Comparison of ENCODE assay signal across 33 mouse cellular contexts in genomic region chr16:89520996-89521395, GRCm38 (mm10). TPM values are rescaled to one million over a fixed set of nuclear protein-coding genes. Genes with fewer than 3 reads are reported as not detected.
A peak's percentile ranks its signal among the peaks of the same experiment; 100 is the strongest.
DNase-seq lines count a peak whose midpoint lies in the region; ATAC-seq and TF ChIP-seq lines count a peak whose summit lies in the region.
"Had no signal": no experiment of that assay in that cellular context is flagged by ENCODE, and none has a peak within 500 bp of the region (broad histone marks: within the 10 kb centered on the region; RNA-seq: fewer than 3 reads in every experiment).

No protein-coding gene starts in this region.

- H3K27ac ChIP-seq in hindbrain, postnatal 0 days, result peak overlapping the region; percentile 20; the same call in 1 of the 2 replicates
- no peak overlapping the region for H3K27ac ChIP-seq in hindbrain, embryonic 13.5 days
- H3K27ac ChIP-seq in kidney, adult 2 months (ENCODE audit: insufficient read depth, low read depth, low read length), result no peak overlapping the region
- H3K27ac ChIP-seq: forebrain, embryonic 12.5 days; forebrain, embryonic 15.5 days; hindbrain, embryonic 12.5 days had no signal

- no peaks in the 10 kb centered on the region for H3K36me3 ChIP-seq in hindbrain, postnatal 0 days (ENCODE audit: insufficient read depth, low read length)
- no peaks in the 10 kb centered on the region for H3K36me3 ChIP-seq in hindbrain, embryonic 13.5 days
- H3K36me3 ChIP-seq in kidney, adult 2 months (ENCODE audit: control insufficient read depth, insufficient read depth, low read length), result no peaks in the 10 kb centered on the region
- H3K36me3 ChIP-seq: embryonic facial prominence, embryonic 13.5 days; forebrain, embryonic 12.5 days; forebrain, embryonic 15.5 days; G1E; hindbrain, embryonic 12.5 days had no signal

- 93% methylated on average over 4 of the region's 4 CpGs for WGBS in hindbrain, postnatal 0 days
- 95% methylated on average over 4 of the region's 4 CpGs for WGBS in hindbrain, embryonic 13.5 days
- WGBS in lung, adult 2 months, result 73% methylated on average over 4 of the region's 4 CpGs
- 83% methylated on average over 4 of the region's 4 CpGs for WGBS in kidney, adult 2 months

- no peak for ATAC-seq in hindbrain, postnatal 0 days
- ATAC-seq in hindbrain, embryonic 13.5 days (ENCODE audit: low FRiP score), result no peak
- ATAC-seq: inflammation-experienced regulatory T-cells, adult 6 months; Patski had no signal

- H3K4me3 ChIP-seq in hindbrain, postnatal 0 days (ENCODE audit: low read length), result no peak overlapping the region
- H3K4me3 ChIP-seq in hindbrain, embryonic 13.5 days, result no peak overlapping the region
- no peak overlapping the region for H3K4me3 ChIP-seq in lung, adult 2 months (replicated peaks; ENCODE audit: extremely low read depth, low read depth, low read length)
- H3K4me3 ChIP-seq in kidney, adult 2 months (ENCODE audit: insufficient read depth, low read depth, low read length), result no peak overlapping the region
- H3K4me3 ChIP-seq: embryonic facial prominence, embryonic 13.5 days; forebrain, embryonic 12.5 days; forebrain, embryonic 15.5 days; hindbrain, embryonic 12.5 days had no signal

- no peak for DNase-seq in hindbrain, postnatal 0 days (ENCODE audit: low spot score)
- DNase-seq in lung, adult 2 months, result peak; percentile 3
- peak; percentile 15 for DNase-seq in lung, postnatal 14 days
- no peak for DNase-seq in natural killer cell, adult 2 months (ENCODE audit: low spot score in 2 of 2)
- no peak for DNase-seq in kidney, adult 2 months
- DNase-seq in cerebellum, postnatal 14 days, result no peak
- DNase-seq: adrenal gland, postnatal 10 days; adrenal gland, postnatal 36 days; B cell, adult 2 months; cerebellum, adult 18-20 months; cerebellum, adult 9-10 months; cerebellum, postnatal 25 days; gastrocnemius, postnatal 25 days; heart, adult 11 months had no signal

- H3K9me3 ChIP-seq in hindbrain, postnatal 0 days (ENCODE audit: low read length), result no peaks in the 10 kb centered on the region
- no peaks in the 10 kb centered on the region for H3K9me3 ChIP-seq in hindbrain, embryonic 13.5 days
- H3K9me3 ChIP-seq: embryonic facial prominence, embryonic 13.5 days; forebrain, embryonic 12.5 days; forebrain, embryonic 15.5 days; hindbrain, embryonic 12.5 days had no signal

- TF ChIP-seq CTCF in hindbrain, postnatal 0 days (IDR thresholded peaks at IDR 0.05; ENCODE audit: low read depth), result no peak
- no peak for TF ChIP-seq CTCF in lung, adult 2 months (IDR thresholded peaks at IDR 0.05; ENCODE audit: insufficient read depth, low read length)
- TF ChIP-seq CTCF in kidney, adult 2 months (conservative IDR thresholded peaks at IDR 0.05; ENCODE audit: insufficient read depth, insufficient read length, low read depth, low read length), result no peak

- no peaks in the 10 kb centered on the region for H3K4me1 ChIP-seq in hindbrain, postnatal 0 days (ENCODE audit: insufficient read depth, low read length)
- H3K4me1 ChIP-seq in hindbrain, embryonic 13.5 days (replicated peaks), result no peaks in the 10 kb centered on the region
- H3K4me1 ChIP-seq in lung, adult 2 months (ENCODE audit: control insufficient read depth, insufficient read depth, low read length), result no peaks in the 10 kb centered on the region
- no peaks in the 10 kb centered on the region for H3K4me1 ChIP-seq in kidney, adult 2 months (ENCODE audit: control insufficient read depth, insufficient read depth, low read length)
- H3K4me1 ChIP-seq: forebrain, embryonic 12.5 days; hindbrain, embryonic 12.5 days had no signal

- H3K9ac ChIP-seq in hindbrain, postnatal 0 days (replicated peaks; ENCODE audit: low read length), result no peak overlapping the region
- no peak overlapping the region for H3K9ac ChIP-seq in hindbrain, embryonic 13.5 days
- H3K9ac ChIP-seq: embryonic facial prominence, embryonic 13.5 days; forebrain, embryonic 12.5 days; forebrain, embryonic 15.5 days; hindbrain, embryonic 12.5 days had no signal

- H3K4me2 ChIP-seq in hindbrain, postnatal 0 days (ENCODE audit: low read depth, low read length), result no peak overlapping the region
- H3K4me2 ChIP-seq in hindbrain, embryonic 13.5 days, result no peak overlapping the region
- H3K4me2 ChIP-seq: embryonic facial prominence, embryonic 13.5 days; forebrain, embryonic 12.5 days; forebrain, embryonic 15.5 days; heart, embryonic 11.5 days; hindbrain, embryonic 12.5 days had no signal

- no peaks in the 10 kb centered on the region for H3K27me3 ChIP-seq in hindbrain, postnatal 0 days (ENCODE audit: insufficient read depth, low read length)
- H3K27me3 ChIP-seq in hindbrain, embryonic 13.5 days, result no peaks in the 10 kb centered on the region
- H3K27me3 ChIP-seq in kidney, adult 2 months (replicated peaks; ENCODE audit: control insufficient read depth, insufficient read depth, low read length), result no peaks in the 10 kb centered on the region; the same call in 1 of the 2 replicates
- H3K27me3 ChIP-seq: CH12.LX; embryonic facial prominence, embryonic 13.5 days; forebrain, embryonic 12.5 days; forebrain, embryonic 15.5 days; hindbrain, embryonic 12.5 days had no signal

- TF ChIP-seq POLR2A in lung, adult 2 months (IDR thresholded peaks at IDR 0.05; ENCODE audit: borderline replicate concordance, extremely low read depth, low read depth, low read length), result no peak
- no peak for TF ChIP-seq POLR2A in kidney, adult 2 months (IDR thresholded peaks at IDR 0.05; ENCODE audit: low read depth, low read length)

RNA-seq across cellular contexts. Expression of gene Krtap7-1, which starts 12.9 kb away (rescaled TPM):
- 0.47 and 6.7 TPM in 2 replicates for total RNA-seq in hindbrain, postnatal 0 days (2014; rRNA removed)
- 0.25 TPM in 1 of 2 replicates, not detected in the other for polyA plus RNA-seq in hindbrain, postnatal 0 days (2015; fragmentation: Nextera tagmentation; extraction: Ambion mirVana)
- 0.57 TPM in 1 of 2 replicates, not detected in the other for polyA plus RNA-seq in hindbrain, embryonic 13.5 days (2015; fragmentation: Nextera tagmentation; extraction: Ambion mirVana)
- polyA plus RNA-seq in lung, adult 2 months (2012; rRNA removed), result not detected in 2 replicates
- polyA plus RNA-seq in kidney, adult 2 months (2012; rRNA removed), result not detected in 2 replicates
- total RNA-seq: adrenal gland, adult 18-20 months; adrenal gland, postnatal 10 days; adrenal gland, postnatal 36 days; CH12.LX; common myeloid progenitor, adult 5-6 weeks; G1E; gastrocnemius, adult 8-10 months; gastrocnemius, postnatal 25 days; heart, adult 8-10 months; heart, postnatal 25 days; hematopoietic stem cell, adult 5-6 weeks had no signal
- polyA plus RNA-seq: embryonic facial prominence, embryonic 13.5 days; forebrain, embryonic 12.5 days; forebrain, embryonic 15.5 days; G1E; heart, embryonic 11.5 days; heart, embryonic 14.5 days; heart, postnatal 0 days; hindbrain, embryonic 12.5 days; inflammation-experienced regulatory T-cells, adult 6 months; Patski had no signal

RNA-seq across cellular contexts. Expression of gene Krtap8-1, which starts 33.2 kb away (rescaled TPM):
- not detected in 2 replicates for total RNA-seq in hindbrain, postnatal 0 days (2014; rRNA removed)
- polyA plus RNA-seq in hindbrain, postnatal 0 days (2015; fragmentation: Nextera tagmentation; extraction: Ambion mirVana), result not detected in 2 replicates
- polyA plus RNA-seq in hindbrain, embryonic 13.5 days (2015; fragmentation: Nextera tagmentation; extraction: Ambion mirVana), result not detected in 2 replicates
- polyA plus RNA-seq in lung, adult 2 months (2012; rRNA removed), result not detected in 2 replicates
- polyA plus RNA-seq in kidney, adult 2 months (2012; rRNA removed), result not detected in 2 replicates
- total RNA-seq: adrenal gland, adult 18-20 months; adrenal gland, postnatal 10 days; adrenal gland, postnatal 36 days; CH12.LX; common myeloid progenitor, adult 5-6 weeks; G1E; gastrocnemius, adult 8-10 months; gastrocnemius, postnatal 25 days; heart, adult 8-10 months; heart, postnatal 25 days; hematopoietic stem cell, adult 5-6 weeks had no signal
- polyA plus RNA-seq: embryonic facial prominence, embryonic 13.5 days; forebrain, embryonic 12.5 days; forebrain, embryonic 15.5 days; heart, embryonic 11.5 days; heart, embryonic 14.5 days; heart, postnatal 0 days; hindbrain, embryonic 12.5 days; hindbrain, embryonic 16.5 days; inflammation-experienced regulatory T-cells, adult 6 months; Patski had no signal

RNA-seq across cellular contexts. Expression of gene Krtap11-1, which starts 50.0 kb away (rescaled TPM):
- total RNA-seq in hindbrain, postnatal 0 days (2014; rRNA removed), result not detected in 2 replicates
- not detected in 2 replicates for polyA plus RNA-seq in hindbrain, postnatal 0 days (2015; fragmentation: Nextera tagmentation; extraction: Ambion mirVana)
- polyA plus RNA-seq in hindbrain, embryonic 13.5 days (2015; fragmentation: Nextera tagmentation; extraction: Ambion mirVana), result not detected in 2 replicates
- not detected in 2 replicates for polyA plus RNA-seq in lung, adult 2 months (2012; rRNA removed)
- polyA plus RNA-seq in kidney, adult 2 months (2012; rRNA removed), result not detected in 2 replicates
- total RNA-seq: adrenal gland, adult 18-20 months; adrenal gland, postnatal 10 days; adrenal gland, postnatal 36 days; CH12.LX; common myeloid progenitor, adult 5-6 weeks; G1E; gastrocnemius, adult 8-10 months; gastrocnemius, postnatal 25 days; heart, adult 8-10 months; heart, postnatal 25 days; hematopoietic stem cell, adult 5-6 weeks had no signal
- polyA plus RNA-seq: embryonic facial prominence, embryonic 13.5 days; forebrain, embryonic 12.5 days; forebrain, embryonic 15.5 days; G1E; heart, embryonic 11.5 days; heart, embryonic 14.5 days; heart, postnatal 0 days; hindbrain, embryonic 12.5 days; hindbrain, embryonic 16.5 days; inflammation-experienced regulatory T-cells, adult 6 months; Patski had no signal

Comparison
In these comparisons a context has a peak if more than half of its experiments do, and no peak if none do; other contexts are left out.
1. DNase-seq: peak in lung, adult 2 months (single experiment) and lung, postnatal 14 days (single experiment); none in hindbrain, postnatal 0 days (single experiment), natural killer cell, adult 2 months (0 of 2), kidney, adult 2 months (single experiment) and cerebellum, postnatal 14 days (0 of 2).